Mouse (Mus musculus) cerebellum, adult 2 months (tissue): ENCODE data around the gene 4931409K22Rik.

Experiments used
- CTCF ChIP-seq: fragments of 200-500 bp; IDR thresholded peaks from 2 replicates; pipeline ENCODE4 v1.5.1; 2011; ENCODE audit warnings: low read depth, mild to moderate bottlenecking, control low read depth, low read length, moderate library complexity, borderline replicate concordance; ENCODE audit not compliant: insufficient read depth
- POLR2A ChIP-seq: fragments of 200-500 bp; IDR thresholded peaks from 2 replicates; pipeline ENCODE4 v1.6.1; 2011; ENCODE audit warnings: low read length, control low read depth, borderline replicate concordance; ENCODE audit not compliant: insufficient read depth

GRCm38 (mm10) chr5:24512271-24512670 is 44.3 kb downstream of the 4931409K22Rik start:
- no peak for TF ChIP-seq CTCF
- no peak for TF ChIP-seq POLR2A
